Mouse (Mus musculus) megakaryocyte, embryonic 14.5 days (primary cell): ENCODE measurements at regions not wholly inside any gene's neighbourhood (a gene's known extent, or its start where the extent isn't known, plus 50 kb on each side); places are given as distances from the start of the nearest gene placed in this dataset.

ENCODE experiments used
- FLI1 ChIP-seq: IDR thresholded peaks from 2 replicates; pipeline ENCODE4 v1.6.1; 2012; ENCODE audit warnings: low read length, inconsistent platforms, mixed read lengths
- GATA1 ChIP-seq: IDR thresholded peaks from 3 replicates; pipeline ENCODE4 v1.6.1; 2012; ENCODE audit warnings: mixed read lengths, low read length, inconsistent platforms, borderline replicate concordance

- TF ChIP-seq GATA1 (no peak), FLI1 (no peak)
Measured at GRCm38 (mm10) chr13:28857201-28857600, 96.3 kb downstream of the Sox4 start.
